Mouse (Mus musculus): ENCODE results near the gene Maob. TPM values are rescaled to one million over a fixed set of nuclear protein-coding genes. Genes with fewer than 3 reads are reported as not detected.

The Maob gene
- polyA plus RNA-seq, 1 experiment, result 0.25 TPM

DNA sequence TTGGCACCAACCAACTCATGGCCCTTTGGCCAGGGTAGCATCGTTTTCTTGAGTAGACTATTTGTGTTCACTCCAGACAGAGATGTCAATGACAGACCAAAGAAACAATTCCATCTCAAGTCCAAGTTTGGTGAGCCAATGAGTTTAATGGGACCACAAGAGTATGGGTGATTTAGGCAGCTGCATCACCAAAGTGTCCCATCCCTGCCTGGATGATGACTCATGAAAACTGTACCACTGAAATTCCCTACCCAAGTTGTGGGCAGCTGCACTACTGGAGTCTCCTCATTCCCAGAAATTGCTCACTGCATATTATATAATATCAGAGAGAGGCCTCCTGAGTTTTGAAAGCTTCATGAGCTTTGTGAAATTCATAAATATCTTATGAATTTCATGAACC lies 111.1 kb downstream of the Maob start:
- Histone ChIP-seq H3K27me3 (ENCODE audit: control insufficient read depth, insufficient read depth, insufficient read length) (no peaks in the 10 kb centered on the region), H3K4me2 (ENCODE audit: low read depth) (peak overlapping the region; percentile 12), H3K79me2 (ENCODE audit: control insufficient read depth, insufficient read depth) (no peaks in the 10 kb centered on the region), H3ac (ENCODE audit: control insufficient read depth, insufficient read length) (no peak overlapping the region), H3K4me3 (no peak overlapping the region), H3K36me3 (ENCODE audit: control insufficient read depth, insufficient read depth) (no peaks in the 10 kb centered on the region)
- TF ChIP-seq MYOD1 (IDR thresholded peaks at IDR 0.05; ENCODE audit: control insufficient read depth in 1 of 3, insufficient read length in 2 of 3, low read depth in 2 of 3) (peak in 2 of 3 experiments; percentile 22 to 43), REST (IDR thresholded peaks at IDR 0.05; ENCODE audit: insufficient read depth, insufficient read length) (no peak)

Other genes with a start within 250 kb of the Maob start
- gene Maoa, start 197.7 kb downstream of the Maob start, polyA plus RNA-seq (2012; fragmentation: generic; extraction: Trizol), result 14.8 TPM
- gene Ndp, start 94.4 kb upstream of the Maob start, polyA plus RNA-seq (2012; fragmentation: generic; extraction: Trizol), result not detected

All from myocyte (in vitro differentiated cells).